Mouse (Mus musculus) midbrain, embryonic 10.5 days (tissue): ENCODE results near the gene Pknox1. TPM values are rescaled to one million over a fixed set of nuclear protein-coding genes. Genes with fewer than 3 reads are reported as not detected.

Experiments used
- DNase-seq: peaks from one replicate; pipeline ENCODE4 v3.0.0-alpha.2; 2017; ENCODE audit warnings: low spot score
- H3K27ac ChIP-seq: fragments of 300-500 bp; sonication (generic); replicated peaks from 2 replicates; pipeline ENCODE4 v1.5.1; 2016; ENCODE audit warnings: mild to moderate bottlenecking
- H3K27me3 ChIP-seq: fragments of 300-500 bp; sonication (generic); 2 replicates; pipeline ENCODE4 v1.6.1; 2016; ENCODE audit warnings: low read depth, mild to moderate bottlenecking; ENCODE audit not compliant: poor library complexity, severe bottlenecking
- H3K36me3 ChIP-seq: fragments of 300-500 bp; sonication (generic); 2 replicates; pipeline ENCODE4 v1.6.1; 2016; ENCODE audit warnings: mild to moderate bottlenecking, moderate library complexity
- H3K4me1 ChIP-seq: fragments of 300-500 bp; sonication (generic); 2 replicates; pipeline ENCODE4 v1.6.1; 2016
- H3K4me3 ChIP-seq: fragments of 300-500 bp; sonication (generic); 2 replicates; pipeline ENCODE4 v1.5.1; 2016; ENCODE audit warnings: mild to moderate bottlenecking, moderate library complexity
- H3K9me3 ChIP-seq: fragments of 300-500 bp; sonication (generic); replicated peaks from 2 replicates; pipeline ENCODE4 v1.6.1; 2016; ENCODE audit warnings: mild to moderate bottlenecking
- WGBS: fragments of 180-500 bp; shearing (Covaris S2); methylation state at CpG from one replicate; pipeline ENCODE4 v1.1.7; 2016; 5-methylcytosine and 5-hydroxymethylcytosine counted together
- polyA plus RNA-seq: library from polyadenylated mRNA; unstranded; fragments of >200 nt; fragmentation: Nextera tagmentation; extraction: Ambion mirVana; gene quantifications from 2 replicates; pipeline ENCODE4 v1.2.1, GENCODE M21; 2016

Gene Pknox1
- polyA plus RNA-seq, 1 experiment from 2014 or later = 17.5 TPM

GRCm38 (mm10) chr17:31559021-31559789 is 5.3 kb upstream of the Pknox1 start:
- Histone ChIP-seq H3K27ac (no peak overlapping the region), H3K4me3 (no peak overlapping the region), H3K9me3 (no peaks in the 10 kb centered on the region), H3K27me3 (no peaks in the 10 kb centered on the region), H3K4me1 (peaks cover 32% of the 10 kb centered on the region), H3K36me3 (no peaks in the 10 kb centered on the region)
- no peak for DNase-seq
- WGBS = 91% methylated on average over 11 of the region's 11 CpGs

DNA sequence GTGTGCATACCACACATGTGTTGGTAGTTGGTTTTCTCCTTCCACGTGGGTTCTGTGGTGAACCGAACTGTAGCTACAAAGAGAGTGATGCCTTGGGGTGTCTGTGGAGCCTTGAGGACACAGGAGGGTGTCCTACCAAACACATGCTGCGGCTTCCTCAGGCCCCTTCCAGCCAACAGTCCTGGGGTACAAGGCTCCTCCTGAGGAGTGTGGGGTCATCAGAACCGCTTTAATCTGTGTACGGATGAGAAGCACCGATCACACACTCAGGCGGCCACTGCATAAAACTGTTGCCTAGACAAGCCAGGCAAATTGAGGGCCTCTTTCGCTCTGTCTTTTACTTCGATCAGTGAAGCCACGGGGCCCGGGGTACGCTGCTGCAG is 911 bp upstream of the Pknox1 start:
- Histone ChIP-seq H3K36me3 (no peaks in the 10 kb centered on the region), H3K4me3 (peak overlapping the region; percentile 85), H3K27me3 (no peaks in the 10 kb centered on the region), H3K27ac (peak overlapping the region; percentile 98), H3K9me3 (no peaks in the 10 kb centered on the region), H3K4me1 (peaks cover 34% of the 10 kb centered on the region)
- WGBS = 34% methylated on average over 12 of the region's 12 CpGs
- peak; percentile 52 for DNase-seq

GRCm38 (mm10) chr17:31564858-31565140 is 265 bp downstream of the Pknox1 start:
- WGBS = 0% methylated on average over 33 of the region's 44 CpGs
- DNase-seq = no peak
- H3K4me1 ChIP-seq = peaks cover 34% of the 10 kb centered on the region
- peak overlapping the region; percentile 98 for H3K27ac ChIP-seq
- H3K27me3 ChIP-seq = no peaks in the 10 kb centered on the region
- peak overlapping the region; percentile 85 for H3K4me3 ChIP-seq
- H3K36me3 ChIP-seq = no peaks in the 10 kb centered on the region
- H3K9me3 ChIP-seq = no peaks in the 10 kb centered on the region

DNA sequence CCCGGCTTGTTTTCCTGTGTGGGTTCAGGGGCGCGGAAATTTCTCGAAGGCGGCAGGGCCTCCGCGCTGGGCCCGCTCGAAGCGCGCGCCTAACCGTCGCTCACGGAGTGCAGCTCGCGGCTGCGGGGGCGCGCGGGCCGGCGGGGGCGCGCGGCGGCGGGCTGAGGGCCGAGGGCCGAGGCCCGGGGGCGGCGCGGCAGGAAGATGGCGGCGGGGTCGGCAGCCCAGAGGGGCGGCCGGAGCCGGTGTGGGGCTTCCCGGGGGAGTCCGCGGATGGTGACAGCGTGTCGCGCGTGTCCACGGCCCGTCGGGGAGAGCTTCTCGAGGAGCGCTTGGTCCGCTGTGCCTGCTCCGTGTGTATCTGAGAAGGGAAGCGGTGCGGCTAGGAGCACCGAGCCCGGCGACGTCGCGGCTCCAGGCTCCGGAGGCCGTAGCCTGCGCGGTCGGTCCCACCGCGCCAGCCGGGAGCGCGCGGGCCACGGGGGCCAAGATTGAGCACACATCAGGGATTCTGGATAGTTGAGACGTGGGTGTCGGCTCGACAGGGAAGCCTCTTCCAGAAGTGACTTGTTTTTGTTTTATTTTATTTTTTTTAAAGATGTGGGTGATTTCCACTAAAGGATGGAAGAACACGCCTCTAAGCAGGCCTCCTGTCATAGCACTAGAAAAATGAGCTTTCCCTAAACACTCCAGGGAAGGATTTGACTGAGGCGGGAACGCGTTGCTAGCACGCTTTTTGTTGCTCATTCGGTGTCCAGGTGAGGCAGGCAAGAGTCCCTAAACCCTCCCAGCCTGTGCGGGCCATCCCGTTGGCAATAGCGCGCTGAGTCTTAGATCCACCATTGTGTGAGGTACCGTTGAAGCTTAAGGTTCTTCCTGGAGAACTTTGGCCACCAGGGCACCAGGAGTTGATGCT is 865 bp downstream of the Pknox1 start:
- WGBS = under 1% methylated on average over 87 of the region's 88 CpGs
- no peaks in the 10 kb centered on the region for H3K9me3 ChIP-seq
- H3K36me3 ChIP-seq = no peaks in the 10 kb centered on the region
- H3K27ac ChIP-seq = peak overlapping the region; percentile 98
- no peaks in the 10 kb centered on the region for H3K27me3 ChIP-seq
- H3K4me3 ChIP-seq = peak overlapping the region; percentile 85
- peaks cover 34% of the 10 kb centered on the region for H3K4me1 ChIP-seq
- peak; percentile 83 for DNase-seq

DNA sequence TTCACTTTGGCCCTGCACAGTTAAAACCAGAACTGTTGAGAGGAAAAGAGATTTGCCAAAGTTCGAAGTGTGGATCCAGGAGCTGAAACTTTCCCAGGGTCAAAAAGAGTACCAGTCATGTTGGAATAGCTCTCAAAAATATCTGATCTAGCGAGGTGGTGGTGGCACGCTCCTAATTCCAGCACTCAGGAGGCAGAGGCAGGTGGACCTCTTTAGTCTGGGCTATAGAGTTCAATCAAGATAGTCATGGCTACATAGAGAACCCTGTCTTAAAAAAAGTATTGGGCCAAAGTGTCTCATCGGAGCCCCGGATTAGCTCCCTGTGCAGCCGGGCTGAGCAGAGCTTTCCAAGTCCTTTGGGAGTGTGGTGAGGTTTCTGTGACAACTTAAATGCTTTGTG is 1.7 kb downstream of the Pknox1 start:
- Histone ChIP-seq H3K27me3 (no peaks in the 10 kb centered on the region), H3K4me3 (peak overlapping the region; percentile 85), H3K36me3 (no peaks in the 10 kb centered on the region), H3K4me1 (peaks cover 34% of the 10 kb centered on the region), H3K9me3 (no peaks in the 10 kb centered on the region), H3K27ac (peak overlapping the region; percentile 98)
- WGBS = 75% methylated on average over 6 of the region's 6 CpGs
- no peak for DNase-seq

GRCm38 (mm10) chr17:31569756-31570155 is 5.2 kb downstream of the Pknox1 start:
- H3K27me3 ChIP-seq = no peaks in the 10 kb centered on the region
- DNase-seq = no peak
- no peak overlapping the region for H3K4me3 ChIP-seq
- no peaks in the 10 kb centered on the region for H3K36me3 ChIP-seq
- WGBS = 93% methylated on average over 1 of the region's 1 CpGs
- no peak overlapping the region for H3K27ac ChIP-seq
- H3K9me3 ChIP-seq = no peaks in the 10 kb centered on the region
- peaks cover 27% of the 10 kb centered on the region for H3K4me1 ChIP-seq

- Histone ChIP-seq H3K4me1 (peaks cover 27% of the 10 kb centered on the region), H3K27me3 (no peaks in the 10 kb centered on the region), H3K9me3 (no peaks in the 10 kb centered on the region), H3K27ac (no peak overlapping the region), H3K36me3 (no peaks in the 10 kb centered on the region), H3K4me3 (no peak overlapping the region)
- WGBS = 90% methylated on average over 9 of the region's 9 CpGs
- DNase-seq = peak; percentile 37
Measured at GRCm38 (mm10) chr17:31570321-31570925, 5.9 kb downstream of the Pknox1 start.

DNA sequence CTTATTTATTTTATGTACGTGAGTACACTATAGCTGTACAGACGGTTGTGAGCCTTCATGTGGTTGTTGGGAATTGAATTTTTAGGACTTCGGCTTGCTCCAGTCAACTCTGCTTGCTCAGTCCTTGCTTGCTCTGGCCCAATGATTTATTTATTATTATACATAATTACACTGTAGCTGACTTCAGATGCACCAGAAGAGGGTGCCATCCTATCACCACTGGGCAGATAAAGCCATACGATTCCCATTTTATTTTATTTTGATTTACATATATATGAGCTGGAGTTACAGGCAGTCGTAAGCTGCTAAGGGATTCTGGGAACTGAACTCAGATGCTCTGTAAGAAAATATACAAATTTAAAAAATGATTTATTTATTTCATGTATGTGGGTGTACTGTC is 7.2 kb downstream of the Pknox1 start:
- H3K36me3 ChIP-seq = no peaks in the 10 kb centered on the region
- H3K9me3 ChIP-seq = no peaks in the 10 kb centered on the region
- H3K27me3 ChIP-seq = no peaks in the 10 kb centered on the region
- H3K4me3 ChIP-seq = no peak overlapping the region
- H3K4me1 ChIP-seq = peaks cover 15% of the 10 kb centered on the region
- DNase-seq = no peak
- H3K27ac ChIP-seq = no peak overlapping the region
- 92% methylated on average over 5 of the region's 5 CpGs for WGBS

DNA sequence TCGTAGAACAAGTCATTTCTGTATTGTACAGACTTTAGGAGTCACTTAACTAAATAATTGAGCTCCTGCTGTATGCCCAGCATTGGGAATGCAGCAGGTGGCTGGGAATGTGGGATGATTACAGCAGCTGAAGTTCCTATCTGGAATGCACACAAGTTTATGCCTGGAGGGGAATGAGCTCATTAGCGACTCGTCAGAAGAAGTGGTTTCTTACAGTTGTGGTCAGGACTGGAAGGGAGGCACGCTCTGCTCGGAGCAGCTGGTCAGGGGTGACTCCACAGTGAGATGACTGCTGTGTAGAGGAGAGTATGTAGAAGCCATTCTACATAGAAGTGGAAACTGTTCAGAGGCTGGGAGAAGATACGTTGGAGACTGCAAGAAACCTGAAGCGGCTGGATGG is 10.1 kb downstream of the Pknox1 start:
- H3K4me3 ChIP-seq = no peak overlapping the region
- no peaks in the 10 kb centered on the region for H3K4me1 ChIP-seq
- DNase-seq = no peak
- H3K27ac ChIP-seq = no peak overlapping the region
- no peaks in the 10 kb centered on the region for H3K9me3 ChIP-seq
- H3K36me3 ChIP-seq = no peaks in the 10 kb centered on the region
- 91% methylated on average over 7 of the region's 7 CpGs for WGBS
- no peaks in the 10 kb centered on the region for H3K27me3 ChIP-seq

DNA sequence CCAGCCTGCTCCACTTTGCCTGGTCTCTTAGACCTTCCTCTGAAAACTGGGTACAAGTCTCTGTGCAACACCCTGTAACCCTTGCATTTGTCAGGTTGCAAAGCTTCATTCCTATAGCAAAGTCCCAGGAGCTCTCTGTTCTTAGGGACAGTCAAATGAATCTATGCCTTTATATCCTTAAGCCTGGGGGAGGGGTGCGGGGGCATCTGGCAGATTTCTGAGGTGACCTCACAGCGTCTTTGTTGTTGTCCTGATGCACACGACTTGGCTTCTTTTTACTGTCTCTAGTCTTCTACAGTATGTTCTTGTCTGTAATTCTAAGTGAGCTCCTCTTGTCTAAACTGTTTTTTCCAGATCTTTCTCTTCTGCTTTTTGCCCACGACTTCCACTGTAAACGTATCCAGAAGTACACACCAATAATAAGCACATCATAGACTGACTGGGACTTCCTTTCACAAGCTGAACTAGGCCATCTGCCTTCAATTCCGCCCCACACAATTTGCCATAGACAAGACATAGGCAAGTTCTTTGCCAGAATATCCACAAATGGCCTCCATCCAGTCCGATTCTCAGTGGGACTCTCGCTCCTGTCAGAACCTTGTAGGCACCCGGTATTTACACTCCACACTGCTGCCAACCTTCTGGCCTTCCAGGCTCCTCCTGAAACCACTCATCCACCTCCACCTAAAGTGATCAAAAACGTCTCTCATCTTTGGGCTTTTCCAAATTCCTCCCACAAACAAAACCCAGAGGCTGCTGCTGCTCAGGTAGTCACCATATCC is 12.1 kb downstream of the Pknox1 start:
- H3K36me3 ChIP-seq = no peaks in the 10 kb centered on the region
- H3K4me1 ChIP-seq = peaks cover 14% of the 10 kb centered on the region
- no peak for DNase-seq
- no peak overlapping the region for H3K27ac ChIP-seq
- H3K9me3 ChIP-seq = no peaks in the 10 kb centered on the region
- whole genome bisulfite sequencing = 89% methylated on average over 10 of the region's 10 CpGs
- no peak overlapping the region for H3K4me3 ChIP-seq
- H3K27me3 ChIP-seq = no peaks in the 10 kb centered on the region

DNA sequence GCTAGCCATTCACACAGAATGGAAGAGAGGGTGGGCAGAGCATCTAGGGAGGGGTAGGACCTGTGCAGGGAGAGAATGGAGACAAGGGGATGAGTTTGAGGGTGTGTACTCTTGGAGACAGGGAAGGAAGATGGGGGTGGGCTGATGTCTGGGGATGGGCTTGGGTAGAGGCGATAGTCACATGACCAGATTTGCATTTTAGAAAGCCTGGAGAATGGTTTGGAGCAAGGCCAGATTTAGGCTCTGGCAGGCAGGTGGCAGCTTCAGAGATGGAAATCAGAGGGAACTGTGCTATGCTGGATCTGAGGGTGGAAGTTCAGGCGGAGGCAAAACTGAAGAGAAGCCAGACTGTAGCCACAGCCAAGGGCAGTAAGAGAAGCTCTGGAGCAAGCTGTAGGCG is 15.8 kb downstream of the Pknox1 start:
- no peak overlapping the region for H3K4me3 ChIP-seq
- WGBS = 63% methylated on average over 3 of the region's 3 CpGs
- no peaks in the 10 kb centered on the region for H3K27me3 ChIP-seq
- H3K36me3 ChIP-seq = peaks cover 9% of the 10 kb centered on the region; the same call in 1 of the 2 replicates
- no peaks in the 10 kb centered on the region for H3K9me3 ChIP-seq
- no peak for DNase-seq
- H3K27ac ChIP-seq = peak overlapping the region; percentile 53; the same call in 1 of the 2 replicates
- peaks cover 17% of the 10 kb centered on the region for H3K4me1 ChIP-seq

- H3K4me1 ChIP-seq = peaks cover 17% of the 10 kb centered on the region
- WGBS = 88% methylated on average over 3 of the region's 3 CpGs
Measured at GRCm38 (mm10) chr17:31583185-31583584, 18.7 kb downstream of the Pknox1 start.

More at GRCm38 (mm10) chr17:31583185-31583584, 18.7 kb downstream of the Pknox1 start:
- Histone ChIP-seq H3K9me3 (no peaks in the 10 kb centered on the region), H3K27me3 (no peaks in the 10 kb centered on the region), H3K4me3 (no peak overlapping the region), H3K27ac (no peak overlapping the region), H3K36me3 (peaks cover 12% of the 10 kb centered on the region; the same call in 1 of the 2 replicates)
- DNase-seq = no peak
